Mouse (Mus musculus): ENCODE data around the gene Celf2. TPM values are rescaled to one million over a fixed set of nuclear protein-coding genes. Genes with fewer than 3 reads are reported as not detected.

Gene Celf2
- polyA plus RNA-seq, 1 experiment from 2014 or later, result 20.4 TPM

- H3K4me2 ChIP-seq, result no peak overlapping the region
Measured at GRCm38 (mm10) chr2:6762381-6762780, 747.0 kb downstream of the Celf2 start.

GRCm38 (mm10) chr2:6743173-6743572, 766.2 kb downstream of the Celf2 start:
- 69% methylated on average over 2 of the region's 2 CpGs for WGBS
- no peak for ATAC-seq (replicated peaks; ENCODE audit: low FRiP score)
- H3K27me3 ChIP-seq, result no peaks in the 10 kb centered on the region
- no peak overlapping the region for H3K27ac ChIP-seq
- H3K9me3 ChIP-seq (replicated peaks), result no peaks in the 10 kb centered on the region
- H3K9ac ChIP-seq, result no peak overlapping the region
- no peak overlapping the region for H3K4me2 ChIP-seq
- no peaks in the 10 kb centered on the region for H3K4me1 ChIP-seq
- H3K36me3 ChIP-seq, result no peaks in the 10 kb centered on the region
- no peak overlapping the region for H3K4me3 ChIP-seq (replicated peaks)

More at GRCm38 (mm10) chr2:6762381-6762780, 747.0 kb downstream of the Celf2 start:
- ATAC-seq (replicated peaks; ENCODE audit: low FRiP score), result no peak
- Histone ChIP-seq H3K4me3 (replicated peaks) (no peak overlapping the region), H3K4me1 (no peaks in the 10 kb centered on the region), H3K9ac (no peak overlapping the region), H3K27ac (no peak overlapping the region), H3K9me3 (replicated peaks) (no peaks in the 10 kb centered on the region), H3K27me3 (no peaks in the 10 kb centered on the region), H3K36me3 (no peaks in the 10 kb centered on the region)
- 61% methylated on average over 2 of the region's 2 CpGs for WGBS

GRCm38 (mm10) chr2:6739998-6740668, 769.2 kb downstream of the Celf2 start:
- no peak for ATAC-seq (replicated peaks; ENCODE audit: low FRiP score)
- no peak overlapping the region for H3K4me3 ChIP-seq (replicated peaks)
- no peak overlapping the region for H3K27ac ChIP-seq
- 77% methylated on average over 4 of the region's 4 CpGs for WGBS
- H3K4me2 ChIP-seq, result no peak overlapping the region
- H3K9ac ChIP-seq, result no peak overlapping the region
- no peaks in the 10 kb centered on the region for H3K9me3 ChIP-seq (replicated peaks)
- no peaks in the 10 kb centered on the region for H3K27me3 ChIP-seq
- H3K36me3 ChIP-seq, result no peaks in the 10 kb centered on the region
- no peaks in the 10 kb centered on the region for H3K4me1 ChIP-seq

- Histone ChIP-seq H3K27me3 (no peaks in the 10 kb centered on the region), H3K9ac (no peak overlapping the region), H3K4me1 (no peaks in the 10 kb centered on the region), H3K4me3 (replicated peaks) (no peak overlapping the region), H3K36me3 (no peaks in the 10 kb centered on the region), H3K4me2 (no peak overlapping the region), H3K9me3 (replicated peaks) (no peaks in the 10 kb centered on the region), H3K27ac (no peak overlapping the region)
- 91% methylated on average over 2 of the region's 2 CpGs for WGBS
- ATAC-seq (replicated peaks; ENCODE audit: low FRiP score), result no peak
Measured at GRCm38 (mm10) chr2:6732026-6732425, 777.3 kb downstream of the Celf2 start.

GRCm38 (mm10) chr2:6730860-6731259, 778.5 kb downstream of the Celf2 start:
- 72% methylated on average over 3 of the region's 3 CpGs for WGBS
- Histone ChIP-seq H3K9ac (no peak overlapping the region), H3K4me2 (no peak overlapping the region), H3K4me1 (no peaks in the 10 kb centered on the region), H3K27ac (no peak overlapping the region), H3K27me3 (no peaks in the 10 kb centered on the region), H3K4me3 (replicated peaks) (no peak overlapping the region), H3K36me3 (no peaks in the 10 kb centered on the region), H3K9me3 (replicated peaks) (no peaks in the 10 kb centered on the region)
- ATAC-seq (replicated peaks; ENCODE audit: low FRiP score), result no peak

GRCm38 (mm10) chr2:6729984-6730383, 779.4 kb downstream of the Celf2 start:
- Histone ChIP-seq H3K9ac (no peak overlapping the region), H3K4me2 (no peak overlapping the region), H3K27ac (no peak overlapping the region), H3K36me3 (no peaks in the 10 kb centered on the region), H3K4me3 (replicated peaks) (no peak overlapping the region), H3K27me3 (no peaks in the 10 kb centered on the region), H3K4me1 (no peaks in the 10 kb centered on the region), H3K9me3 (replicated peaks) (no peaks in the 10 kb centered on the region)
- no peak for ATAC-seq (replicated peaks; ENCODE audit: low FRiP score)
- 55% methylated on average over 9 of the region's 9 CpGs for WGBS

- Histone ChIP-seq H3K4me2 (no peak overlapping the region), H3K9me3 (replicated peaks) (no peaks in the 10 kb centered on the region), H3K27me3 (no peaks in the 10 kb centered on the region), H3K9ac (no peak overlapping the region), H3K4me1 (no peaks in the 10 kb centered on the region), H3K27ac (no peak overlapping the region), H3K36me3 (no peaks in the 10 kb centered on the region), H3K4me3 (replicated peaks) (no peak overlapping the region)
- peak; percentile 18; the same call in 1 of the 2 replicates for ATAC-seq (replicated peaks; ENCODE audit: low FRiP score)
- WGBS, result 77% methylated on average over 2 of the region's 2 CpGs
Measured at GRCm38 (mm10) chr2:6728840-6729252, 780.5 kb downstream of the Celf2 start.

GRCm38 (mm10) chr2:6727366-6727765, 782.0 kb downstream of the Celf2 start:
- Histone ChIP-seq H3K27ac (no peak overlapping the region), H3K4me2 (no peak overlapping the region), H3K27me3 (no peaks in the 10 kb centered on the region), H3K9me3 (replicated peaks) (no peaks in the 10 kb centered on the region), H3K4me1 (no peaks in the 10 kb centered on the region), H3K4me3 (replicated peaks) (no peak overlapping the region), H3K9ac (no peak overlapping the region), H3K36me3 (no peaks in the 10 kb centered on the region)
- WGBS, result 97% methylated on average over 5 of the region's 5 CpGs
- ATAC-seq (replicated peaks; ENCODE audit: low FRiP score), result no peak

- no peak overlapping the region for H3K27ac ChIP-seq
- no peak overlapping the region for H3K4me2 ChIP-seq
- no peaks in the 10 kb centered on the region for H3K27me3 ChIP-seq
- H3K4me1 ChIP-seq, result peaks cover 12% of the 10 kb centered on the region
- no peak overlapping the region for H3K4me3 ChIP-seq (replicated peaks)
- H3K9me3 ChIP-seq (replicated peaks), result no peaks in the 10 kb centered on the region
- ATAC-seq (replicated peaks; ENCODE audit: low FRiP score), result no peak
- no peak overlapping the region for H3K9ac ChIP-seq
- H3K36me3 ChIP-seq, result no peaks in the 10 kb centered on the region
- WGBS, result 76% methylated on average over 8 of the region's 8 CpGs
Measured at GRCm38 (mm10) chr2:6726071-6726470, 783.3 kb downstream of the Celf2 start.

GRCm38 (mm10) chr2:6723602-6724001, 785.8 kb downstream of the Celf2 start:
- H3K4me2 ChIP-seq, result no peak overlapping the region
- no peaks in the 10 kb centered on the region for H3K9me3 ChIP-seq (replicated peaks)
- H3K4me1 ChIP-seq, result peaks cover 20% of the 10 kb centered on the region
- no peak overlapping the region for H3K27ac ChIP-seq
- H3K27me3 ChIP-seq, result no peaks in the 10 kb centered on the region
- no peaks in the 10 kb centered on the region for H3K36me3 ChIP-seq
- H3K9ac ChIP-seq, result no peak overlapping the region
- no peak for ATAC-seq (replicated peaks; ENCODE audit: low FRiP score)
- WGBS, result 66% methylated on average over 2 of the region's 2 CpGs
- no peak overlapping the region for H3K4me3 ChIP-seq (replicated peaks)

- H3K36me3 ChIP-seq, result no peaks in the 10 kb centered on the region
- WGBS, result 5% methylated on average over 17 of the region's 17 CpGs
- H3K27me3 ChIP-seq, result no peaks in the 10 kb centered on the region
- H3K9me3 ChIP-seq (replicated peaks), result no peaks in the 10 kb centered on the region
- peak; percentile 65 for ATAC-seq (replicated peaks; ENCODE audit: low FRiP score)
- peak overlapping the region; percentile 82 for H3K4me2 ChIP-seq
- peak overlapping the region; percentile 42 for H3K4me3 ChIP-seq (replicated peaks)
- H3K9ac ChIP-seq, result peak overlapping the region; percentile 36
- H3K27ac ChIP-seq, result peak overlapping the region; percentile 41; the same call in 1 of the 2 replicates
- peaks cover 20% of the 10 kb centered on the region for H3K4me1 ChIP-seq
Measured at GRCm38 (mm10) chr2:6721460-6722401, 787.6 kb downstream of the Celf2 start.

- H3K4me3 ChIP-seq (replicated peaks), result peak overlapping the region; percentile 42
- H3K9me3 ChIP-seq (replicated peaks), result no peaks in the 10 kb centered on the region
- H3K9ac ChIP-seq, result peak overlapping the region; percentile 36
- 10% methylated on average over 11 of the region's 11 CpGs for WGBS
- no peaks in the 10 kb centered on the region for H3K36me3 ChIP-seq
- no peaks in the 10 kb centered on the region for H3K27me3 ChIP-seq
- H3K4me1 ChIP-seq, result peaks cover 20% of the 10 kb centered on the region
- H3K4me2 ChIP-seq, result peak overlapping the region; percentile 82
- H3K27ac ChIP-seq, result peak overlapping the region; percentile 41; the same call in 1 of the 2 replicates
- ATAC-seq (replicated peaks; ENCODE audit: low FRiP score), result peak; percentile 90
Measured at GRCm38 (mm10) chr2:6720753-6721459, 788.5 kb downstream of the Celf2 start.

Measured in kidney, embryonic 15.5 days (tissue).